Mouse (Mus musculus) midbrain, embryonic 13.5 days (tissue): ENCODE results near the gene Cdip1. TPM values are rescaled to one million over a fixed set of nuclear protein-coding genes. Genes with fewer than 3 reads are reported as not detected.

Experiments
- ATAC-seq: fragments of 200-750 bp; cut with Nextera tagmentation; 2 replicates; pipeline ENCODE4 v1.8.0; 2017; ENCODE audit warnings: mild to moderate bottlenecking, moderate TSS enrichment, moderate library complexity
- H3K27ac ChIP-seq: fragments of 300-500 bp; sonication (generic); 2 replicates; pipeline ENCODE4 v1.5.1; 2015; ENCODE audit warnings: inconsistent platforms, mild to moderate bottlenecking, moderate library complexity
- H3K27me3 ChIP-seq: fragments of 300-500 bp; sonication (generic); 2 replicates; pipeline ENCODE4 v1.6.1; 2015; ENCODE audit warnings: mild to moderate bottlenecking, inconsistent platforms
- H3K36me3 ChIP-seq: fragments of 300-500 bp; sonication (generic); 2 replicates; pipeline ENCODE4 v1.6.1; 2015; ENCODE audit warnings: mild to moderate bottlenecking, inconsistent platforms
- H3K4me1 ChIP-seq: fragments of 300-500 bp; sonication (generic); replicated peaks from 2 replicates; pipeline ENCODE4 v1.6.1; 2015; ENCODE audit warnings: inconsistent platforms
- H3K4me2 ChIP-seq: fragments of 300-500 bp; sonication (generic); replicated peaks from 2 replicates; pipeline ENCODE4 v1.6.1; 2015; ENCODE audit warnings: moderate library complexity, mild to moderate bottlenecking, inconsistent platforms
- H3K4me3 ChIP-seq: fragments of 300-500 bp; sonication (generic); replicated peaks from 2 replicates; pipeline ENCODE4 v1.5.1; 2015; ENCODE audit warnings: mild to moderate bottlenecking, inconsistent platforms
- H3K9ac ChIP-seq: fragments of 300-500 bp; sonication (generic); replicated peaks from 2 replicates; pipeline ENCODE4 v1.6.1; 2015; ENCODE audit warnings: mild to moderate bottlenecking, inconsistent platforms
- H3K9me3 ChIP-seq: fragments of 300-500 bp; sonication (generic); 2 replicates; pipeline ENCODE4 v1.6.1; 2016; ENCODE audit warnings: mild to moderate bottlenecking, inconsistent platforms
- WGBS: fragments of 180-500 bp; shearing (Covaris S2); methylation state at CpG from one replicate; pipeline ENCODE4 v1.1.7; 2015; 5-methylcytosine and 5-hydroxymethylcytosine counted together
- polyA plus RNA-seq: library from polyadenylated mRNA; unstranded; fragments of >200 nt; fragmentation: Nextera tagmentation; extraction: Ambion mirVana; gene quantifications from 2 replicates; pipeline ENCODE4 v1.2.1, GENCODE M21; 2015

The Cdip1 gene
- polyA plus RNA-seq, 1 experiment from 2014 or later: 108 TPM

- H3K27ac ChIP-seq: peak overlapping the region; percentile 80
- H3K27me3 ChIP-seq: no peaks in the 10 kb centered on the region
- peaks cover 17% of the 10 kb centered on the region for H3K4me1 ChIP-seq
- H3K4me2 ChIP-seq: peak overlapping the region; percentile 67
- H3K9ac ChIP-seq: peak overlapping the region; percentile 82
- no peaks in the 10 kb centered on the region for H3K9me3 ChIP-seq
- H3K4me3 ChIP-seq: peak overlapping the region; percentile 74
- WGBS: 1% methylated on average over 40 of the region's 40 CpGs
- peak; percentile 70; the same call in 1 of the 2 replicates for ATAC-seq
- H3K36me3 ChIP-seq: no peaks in the 10 kb centered on the region
These were observed 63.5 kb downstream of the Cdip1 start for GRCm38 (mm10) chr16:4726528-4727128.

DNA sequence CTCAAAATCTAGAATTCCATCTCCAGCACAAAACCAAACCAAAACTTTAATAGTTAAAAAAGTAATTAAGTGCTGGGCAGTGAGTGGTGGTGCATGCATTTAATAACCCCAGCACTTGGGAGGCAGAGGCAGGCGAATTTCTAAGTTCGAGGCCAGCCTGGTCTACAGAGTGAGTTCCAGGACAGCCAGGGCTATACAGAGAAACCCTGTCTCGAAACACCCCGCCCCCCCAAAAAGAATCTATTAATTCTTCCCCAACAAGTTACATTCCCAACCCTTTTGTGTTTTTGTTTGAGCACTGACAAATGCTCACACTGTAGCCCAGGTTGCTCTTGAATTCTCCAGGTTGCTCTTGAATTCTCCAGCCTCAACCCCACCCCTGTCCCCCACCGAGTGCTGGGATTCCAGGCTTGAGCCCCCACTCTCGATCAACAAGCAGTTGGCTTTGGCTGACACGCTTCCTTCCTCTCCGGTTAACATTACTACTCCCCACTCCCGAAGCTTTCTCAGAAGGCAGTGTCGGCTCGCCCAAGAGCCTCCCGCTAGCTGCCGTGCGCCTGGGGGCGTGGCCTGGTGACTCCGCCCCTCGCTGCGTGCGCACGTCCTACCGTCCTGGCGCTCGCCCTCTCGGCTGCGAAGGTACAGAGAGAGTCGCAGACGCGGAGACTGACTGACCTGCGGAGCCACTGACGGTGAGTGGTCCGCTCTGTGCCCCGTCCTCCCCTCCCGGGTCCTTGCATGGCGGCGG, 64.1 kb downstream of the Cdip1 start, which contains the start of gene Hmox2:
Gene Hmox2, plus strand, starts transcription at position 582 of the 748 bp plus-strand sequence.
- no peaks in the 10 kb centered on the region for H3K36me3 ChIP-seq
- peak; percentile 97 for ATAC-seq
- 5% methylated on average over 35 of the region's 35 CpGs for WGBS
- peak within 1 kb of the TSS; percentile 74 for H3K4me3 ChIP-seq
- peaks cover 17% of the 10 kb centered on the region for H3K4me1 ChIP-seq
- peak within 1 kb of the TSS; percentile 82 for H3K9ac ChIP-seq
- H3K27ac ChIP-seq: peak within 1 kb of the TSS; percentile 80
- no peaks in the 10 kb centered on the region for H3K9me3 ChIP-seq
- no peaks in the 10 kb centered on the region for H3K27me3 ChIP-seq
- peak within 1 kb of the TSS; percentile 67 for H3K4me2 ChIP-seq

DNA sequence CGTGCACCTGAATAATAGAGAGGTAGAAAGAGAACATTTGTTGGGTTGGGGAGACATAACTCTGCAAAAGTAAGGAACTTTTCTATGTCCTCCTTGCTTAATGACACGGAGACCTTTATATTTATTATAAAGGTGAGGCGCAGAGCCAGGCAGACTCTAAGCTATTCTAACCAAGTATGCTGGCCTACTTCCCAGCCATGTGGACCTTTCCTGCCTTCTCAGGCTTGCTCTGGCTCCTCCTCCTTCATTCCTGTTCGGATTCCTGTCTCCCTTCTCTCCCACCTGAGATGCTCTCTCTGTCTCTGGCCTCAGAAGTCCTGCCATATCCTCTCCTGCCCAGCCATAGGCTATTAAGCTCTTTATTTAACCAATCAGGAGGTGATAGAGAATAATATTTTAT, 64.8 kb downstream of the Cdip1 start:
- no peak overlapping the region for H3K27ac ChIP-seq
- no peaks in the 10 kb centered on the region for H3K36me3 ChIP-seq
- no peak overlapping the region for H3K9ac ChIP-seq
- H3K9me3 ChIP-seq: no peaks in the 10 kb centered on the region
- H3K4me1 ChIP-seq: peaks cover 17% of the 10 kb centered on the region
- no peak for ATAC-seq
- H3K4me2 ChIP-seq: no peak overlapping the region
- no peak overlapping the region for H3K4me3 ChIP-seq
- 78% methylated on average over 4 of the region's 4 CpGs for WGBS
- no peaks in the 10 kb centered on the region for H3K27me3 ChIP-seq

DNA sequence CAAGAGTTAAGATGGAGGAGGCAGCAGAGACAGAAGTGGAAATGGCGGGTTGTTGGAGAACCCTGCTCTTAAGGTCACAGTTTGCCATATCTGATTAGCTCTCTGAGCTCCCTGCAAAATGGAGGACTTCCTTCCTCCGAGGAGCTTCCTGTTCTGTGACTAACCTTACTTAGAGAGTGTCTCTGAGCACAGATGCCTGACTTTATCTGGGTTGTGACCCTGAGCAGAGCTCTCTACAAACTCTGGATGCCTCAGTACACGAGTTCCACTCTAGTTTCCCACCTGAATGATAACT, 67.2 kb downstream of the Cdip1 start:
- Histone ChIP-seq H3K9me3 (no peaks in the 10 kb centered on the region), H3K9ac (no peak overlapping the region), H3K27me3 (no peaks in the 10 kb centered on the region), H3K4me1 (peaks cover 24% of the 10 kb centered on the region), H3K4me2 (no peak overlapping the region), H3K36me3 (no peaks in the 10 kb centered on the region), H3K27ac (no peak overlapping the region), H3K4me3 (no peak overlapping the region)
- no peak for ATAC-seq
- WGBS: 73% methylated on average over 3 of the region's 3 CpGs

DNA sequence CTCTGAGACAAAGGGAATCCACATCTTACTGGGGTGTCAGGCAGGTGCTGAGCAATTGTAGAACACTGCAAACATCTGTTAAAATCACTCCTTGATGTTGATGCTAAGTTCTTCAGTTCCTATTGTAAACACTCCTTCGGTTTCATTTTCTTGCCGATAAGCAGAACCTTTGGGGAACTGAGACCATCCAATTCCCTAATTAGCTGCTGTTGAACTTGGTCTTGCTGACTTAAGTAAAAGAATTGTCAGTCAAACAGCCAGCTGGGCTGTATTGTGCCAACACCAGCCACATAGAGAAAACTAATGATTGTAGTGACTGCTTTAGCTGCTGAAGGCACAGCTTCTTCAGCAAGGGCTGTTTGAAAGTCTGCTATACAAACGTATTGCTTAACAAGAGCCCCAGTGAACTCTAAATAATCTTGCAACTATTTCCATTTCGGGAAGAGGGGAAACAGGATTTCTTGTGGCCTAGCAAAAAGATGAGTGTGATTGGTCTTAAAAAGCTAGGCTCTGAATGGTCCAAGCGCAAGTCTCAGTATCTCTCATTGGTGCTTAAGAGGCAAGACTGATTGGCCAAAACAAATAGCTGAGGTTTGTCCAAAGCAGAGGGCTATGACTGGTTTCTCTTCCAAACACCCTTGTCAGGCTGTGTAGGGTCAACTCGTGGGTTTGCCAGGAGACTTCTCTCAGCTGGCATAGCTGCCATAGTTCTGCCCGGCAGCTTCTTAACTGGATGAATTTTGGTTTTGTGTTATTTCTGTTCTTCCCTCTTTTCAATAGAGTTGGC, 67.8 kb downstream of the Cdip1 start:
- Histone ChIP-seq H3K4me3 (no peak overlapping the region), H3K4me1 (peaks cover 23% of the 10 kb centered on the region), H3K27me3 (no peaks in the 10 kb centered on the region), H3K27ac (no peak overlapping the region), H3K9ac (no peak overlapping the region), H3K4me2 (no peak overlapping the region), H3K36me3 (no peaks in the 10 kb centered on the region), H3K9me3 (no peaks in the 10 kb centered on the region)
- no peak for ATAC-seq
- 80% methylated on average over 7 of the region's 7 CpGs for WGBS

- H3K4me1 ChIP-seq: peaks cover 16% of the 10 kb centered on the region
- no peaks in the 10 kb centered on the region for H3K9me3 ChIP-seq
- no peaks in the 10 kb centered on the region for H3K27me3 ChIP-seq
- peak within 1 kb of the TSS; percentile 79 for H3K9ac ChIP-seq
- H3K27ac ChIP-seq: peak within 1 kb of the TSS; percentile 86
- ATAC-seq: peak; percentile 94
- 9% methylated on average over 33 of the region's 33 CpGs for WGBS
- H3K36me3 ChIP-seq: peaks cover 25% of the 10 kb centered on the region
- peak within 1 kb of the TSS; percentile 69 for H3K4me2 ChIP-seq
- H3K4me3 ChIP-seq: peak within 1 kb of the TSS; percentile 75
These were observed 71.2 kb downstream of the Cdip1 start, which contains the start of gene Nmral1 for GRCm38 (mm10) chr16:4718753-4719518. TSS of gene Nmral1 (minus strand) at chr16:4719356.

GRCm38 (mm10) chr16:4717866-4718265, 72.2 kb downstream of the Cdip1 start:
- Histone ChIP-seq H3K9ac (peak overlapping the region; percentile 79; the same call in 1 of the 2 replicates), H3K4me2 (peak overlapping the region; percentile 69), H3K4me3 (peak overlapping the region; percentile 75), H3K4me1 (peaks cover 16% of the 10 kb centered on the region), H3K27ac (no peak overlapping the region), H3K9me3 (no peaks in the 10 kb centered on the region), H3K27me3 (no peaks in the 10 kb centered on the region), H3K36me3 (peaks cover 35% of the 10 kb centered on the region)
- ATAC-seq: no peak
- 70% methylated on average over 3 of the region's 3 CpGs for WGBS

DNA sequence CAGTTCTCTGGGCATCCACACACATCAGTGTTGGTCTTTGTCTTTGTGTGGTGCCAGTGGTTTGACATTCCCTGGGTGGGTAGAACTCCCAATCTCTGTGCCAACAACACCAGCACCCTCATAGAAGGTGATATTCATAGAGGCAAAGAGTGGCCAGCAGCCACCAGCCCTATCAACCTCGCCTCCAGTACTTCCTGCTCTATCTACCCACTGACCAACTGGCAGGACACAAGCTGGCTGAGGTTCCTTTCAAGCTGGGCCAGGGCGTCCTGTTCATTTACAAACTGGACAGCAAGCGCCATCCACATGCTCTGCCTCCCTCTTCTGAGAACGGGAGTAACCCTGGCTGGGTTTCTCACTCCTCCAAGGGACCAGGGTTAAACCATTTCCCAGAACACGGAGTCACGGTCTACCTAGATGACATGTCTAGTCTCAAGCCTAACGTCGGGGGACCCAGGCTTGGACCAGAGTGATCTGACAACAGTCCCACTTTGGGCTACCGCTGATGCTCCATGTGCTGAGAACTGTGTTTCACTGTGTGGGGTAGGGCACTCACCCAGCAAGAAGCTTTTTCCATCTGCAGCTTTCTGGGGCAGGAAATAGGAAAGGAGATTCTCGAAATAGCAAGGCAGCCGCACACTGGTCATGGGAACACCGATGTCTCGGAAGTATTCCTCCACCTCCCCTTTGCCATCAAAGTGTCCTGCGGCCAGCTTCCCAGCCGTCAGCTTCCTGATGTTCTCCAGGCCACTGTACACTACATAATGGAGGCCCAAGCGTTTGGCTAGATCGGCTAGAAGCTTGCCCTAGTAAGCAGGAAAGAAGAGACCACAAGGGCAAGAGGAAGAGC, 76.0 kb downstream of the Cdip1 start:
- H3K4me1 ChIP-seq: peaks cover 10% of the 10 kb centered on the region
- no peaks in the 10 kb centered on the region for H3K27me3 ChIP-seq
- WGBS: 96% methylated on average over 17 of the region's 17 CpGs
- H3K4me2 ChIP-seq: no peak overlapping the region
- no peak for ATAC-seq
- peaks cover 61% of the 10 kb centered on the region for H3K36me3 ChIP-seq
- no peak overlapping the region for H3K9ac ChIP-seq
- no peaks in the 10 kb centered on the region for H3K9me3 ChIP-seq
- H3K4me3 ChIP-seq: no peak overlapping the region
- no peak overlapping the region for H3K27ac ChIP-seq

- no peak overlapping the region for H3K9ac ChIP-seq
- no peaks in the 10 kb centered on the region for H3K9me3 ChIP-seq
- H3K4me1 ChIP-seq: no peaks in the 10 kb centered on the region
- 90% methylated on average over 4 of the region's 4 CpGs for WGBS
- no peak overlapping the region for H3K4me3 ChIP-seq
- peaks cover 84% of the 10 kb centered on the region for H3K36me3 ChIP-seq
- no peak for ATAC-seq
- no peaks in the 10 kb centered on the region for H3K27me3 ChIP-seq
- H3K27ac ChIP-seq: no peak overlapping the region
- no peak overlapping the region for H3K4me2 ChIP-seq
These were observed 78.9 kb downstream of the Cdip1 start for GRCm38 (mm10) chr16:4711173-4711572.

DNA sequence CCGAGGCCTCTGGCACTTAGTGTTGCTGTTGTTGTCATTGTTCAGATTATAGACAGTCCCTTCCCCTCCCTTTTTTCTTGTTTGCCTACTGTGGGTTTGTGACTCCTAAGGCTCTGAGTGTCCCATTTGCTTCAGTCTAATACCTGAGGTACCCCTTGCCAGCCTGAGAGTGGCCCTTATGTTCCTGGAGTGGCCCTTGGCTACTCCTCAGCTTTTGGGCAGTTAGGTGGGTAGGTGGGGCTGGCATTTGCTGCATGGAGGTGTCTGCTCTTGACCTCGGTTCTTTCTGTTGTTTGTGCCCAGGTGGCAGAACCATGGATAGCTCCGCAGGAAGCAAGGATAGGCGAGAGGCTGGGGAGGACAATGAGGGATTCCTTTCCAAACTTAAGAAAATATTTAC, 84.6 kb downstream of the Cdip1 start:
- no peak for ATAC-seq
- Histone ChIP-seq H3K27ac (no peak overlapping the region), H3K9ac (no peak overlapping the region), H3K36me3 (peaks cover 83% of the 10 kb centered on the region), H3K4me3 (no peak overlapping the region), H3K27me3 (no peaks in the 10 kb centered on the region), H3K4me1 (no peaks in the 10 kb centered on the region), H3K4me2 (no peak overlapping the region), H3K9me3 (no peaks in the 10 kb centered on the region)
- WGBS: 73% methylated on average over 4 of the region's 4 CpGs

GRCm38 (mm10) chr16:4702646-4703045, 87.4 kb downstream of the Cdip1 start:
- WGBS: 73% methylated on average over 1 of the region's 1 CpGs
- H3K4me2 ChIP-seq: no peak overlapping the region
- H3K36me3 ChIP-seq: peaks cover 96% of the 10 kb centered on the region
- H3K4me1 ChIP-seq: no peaks in the 10 kb centered on the region
- H3K9ac ChIP-seq: no peak overlapping the region
- H3K27ac ChIP-seq: no peak overlapping the region
- H3K9me3 ChIP-seq: no peaks in the 10 kb centered on the region
- H3K27me3 ChIP-seq: no peaks in the 10 kb centered on the region
- no peak for ATAC-seq
- H3K4me3 ChIP-seq: no peak overlapping the region
